Mouse (Mus musculus) MEL (cell line): ENCODE data around the gene Vgll1. TPM values are rescaled to one million over a fixed set of nuclear protein-coding genes. Genes with fewer than 3 reads are reported as not detected.

Experiments
- DNase-seq: peaks from one replicate; pipeline ENCODE4 v3.0.0; 2011; ENCODE audit warnings: low read depth, low spot score
- H3K27ac ChIP-seq: 2 replicates; pipeline ENCODE4 v1.5.1; 2012; ENCODE audit warnings: low read depth, mild to moderate bottlenecking, control low read depth, low read length, moderate library complexity; ENCODE audit not compliant: control insufficient read depth
- H3K27me3 ChIP-seq, 2 experiments: fragments of 150-350 bp in 1 of 2; sonication (generic) in 1 of 2; 2 replicates each; pipeline ENCODE4 v1.6.1; 2012; ENCODE audit warnings: low read length in 2 of 2, mild to moderate bottlenecking in 2 of 2, improper control_type of control experiment in 1 of 2, moderate library complexity in 1 of 2; ENCODE audit not compliant: insufficient read depth in 2 of 2, control insufficient read depth in 1 of 2
- H3K36me3 ChIP-seq, 2 experiments: 2 replicates each; pipeline ENCODE4 v1.6.1; 2012 to 2014; ENCODE audit warnings: low read length in 2 of 2, improper control_type of control experiment in 1 of 2, inconsistent platforms in 1 of 2, mild to moderate bottlenecking in 1 of 2; ENCODE audit not compliant: insufficient read depth in 2 of 2, control insufficient read depth in 1 of 2
- H3K4me1 ChIP-seq, 2 experiments: fragments of 150-350 bp in 1 of 2; sonication (generic) in 1 of 2; 2 replicates each; pipeline ENCODE4 v1.6.1; 2012; ENCODE audit warnings: low read length in 2 of 2, improper control_type of control experiment in 1 of 2, mild to moderate bottlenecking in 1 of 2; ENCODE audit not compliant: insufficient read depth in 2 of 2, control insufficient read depth in 1 of 2
- H3K4me3 ChIP-seq, 2 experiments: fragments of 150-350 bp in 1 of 2; sonication (generic) in 1 of 2; 2 replicates each; pipeline ENCODE4 v1.5.1; 2012; ENCODE audit warnings: low read depth in 2 of 2, low read length in 2 of 2, mild to moderate bottlenecking in 2 of 2, moderate library complexity in 2 of 2, control low read depth in 1 of 2, improper control_type of control experiment in 1 of 2; ENCODE audit not compliant: control insufficient read depth in 1 of 2, insufficient read depth in 1 of 2
- H3K79me2 ChIP-seq: 2 replicates; pipeline ENCODE4 v1.6.1; 2012; ENCODE audit warnings: mild to moderate bottlenecking, low read length, moderate library complexity; ENCODE audit not compliant: control insufficient read depth, poor library complexity, insufficient read depth
- H3K9ac ChIP-seq: 2 replicates; pipeline ENCODE4 v1.6.1; 2012; ENCODE audit warnings: low read depth, mild to moderate bottlenecking, control low read depth, low read length, moderate library complexity; ENCODE audit not compliant: control insufficient read depth, poor library complexity, severe bottlenecking
- H3K9me3 ChIP-seq: fragments of 150-350 bp; sonication (generic); replicated peaks from 2 replicates; pipeline ENCODE4 v1.6.1; 2012; ENCODE audit warnings: mild to moderate bottlenecking, low read length, improper control_type of control experiment, moderate library complexity; ENCODE audit not compliant: insufficient read depth
- BHLHE40 ChIP-seq: IDR thresholded peaks from 2 replicates; pipeline ENCODE4 v1.6.1; 2012; ENCODE audit warnings: low read depth, mild to moderate bottlenecking, inconsistent platforms, low read length, improper control_type of control experiment, borderline replicate concordance
- CHD1 ChIP-seq: IDR thresholded peaks from 2 replicates; pipeline ENCODE4 v1.6.1; 2012; ENCODE audit warnings: low read depth, mild to moderate bottlenecking, inconsistent platforms, low read length, improper control_type of control experiment
- CHD2 ChIP-seq: IDR thresholded peaks from 2 replicates; pipeline ENCODE4 v1.6.1; 2011; ENCODE audit warnings: low read length, improper control_type of control experiment
- CTCF ChIP-seq, 3 experiments: IDR thresholded peaks in 2 of 3; conservative IDR thresholded peaks in 1 of 3; 2 replicates each; pipeline ENCODE4 v1.5.1; 2011 to 2012; ENCODE audit warnings: low read length in 3 of 3, low read depth in 2 of 3, mild to moderate bottlenecking in 2 of 3, improper control_type of control experiment in 1 of 3, inconsistent platforms in 1 of 3, mixed read lengths in 1 of 3, moderate library complexity in 1 of 3; ENCODE audit not compliant: control insufficient read depth in 1 of 3, insufficient read depth in 1 of 3, poor library complexity in 1 of 3, severe bottlenecking in 1 of 3
- E2F4 ChIP-seq: IDR thresholded peaks from 2 replicates; pipeline ENCODE4 v1.6.1; 2011; ENCODE audit warnings: low read depth, low read length, improper control_type of control experiment, borderline replicate concordance
- ELF1 ChIP-seq: IDR thresholded peaks from 2 replicates; pipeline ENCODE4 v1.6.1; 2014; ENCODE audit warnings: low read depth, mild to moderate bottlenecking, inconsistent platforms, low read length, improper control_type of control experiment, moderate library complexity
- EP300 ChIP-seq, 2 experiments: IDR thresholded peaks; 2 replicates each; pipeline ENCODE4 v1.6.1; 2011; ENCODE audit warnings: improper control_type of control experiment in 2 of 2, low read length in 2 of 2, low read depth in 1 of 2, mild to moderate bottlenecking in 1 of 2
- ETS1 ChIP-seq: IDR thresholded peaks from 2 replicates; pipeline ENCODE4 v1.6.1; 2012; ENCODE audit warnings: low read depth, mild to moderate bottlenecking, inconsistent platforms, low read length, improper control_type of control experiment, moderate library complexity
- HCFC1 ChIP-seq: IDR thresholded peaks from 2 replicates; pipeline ENCODE4 v1.6.1; 2012; ENCODE audit warnings: low read depth, mild to moderate bottlenecking, inconsistent platforms, low read length, improper control_type of control experiment, moderate library complexity
- JUND ChIP-seq: IDR thresholded peaks from 2 replicates; pipeline ENCODE4 v1.6.1; 2011; ENCODE audit warnings: low read depth, mild to moderate bottlenecking, improper control_type of control experiment, low read length
- KAT2A ChIP-seq: conservative IDR thresholded peaks from 2 replicates; pipeline ENCODE4 v1.6.1; 2012; ENCODE audit warnings: low read depth, low read length, improper control_type of control experiment, inconsistent platforms
- MAFK ChIP-seq: IDR thresholded peaks from 2 replicates; pipeline ENCODE4 v1.6.1; 2011; ENCODE audit warnings: low read depth, mild to moderate bottlenecking, low read length, improper control_type of control experiment, borderline replicate concordance
- MAZ ChIP-seq: IDR thresholded peaks from 2 replicates; pipeline ENCODE4 v1.6.1; 2012; ENCODE audit warnings: low read depth, mild to moderate bottlenecking, inconsistent platforms, low read length, improper control_type of control experiment
- MEF2A ChIP-seq: IDR thresholded peaks from 2 replicates; pipeline ENCODE4 v1.6.1; 2014; ENCODE audit warnings: low read depth, mild to moderate bottlenecking, inconsistent platforms, low read length, improper control_type of control experiment; ENCODE audit not compliant: poor library complexity, insufficient replicate concordance, severe bottlenecking; ENCODE audit errors: extremely low read depth
- MXI1 ChIP-seq: IDR thresholded peaks from 2 replicates; pipeline ENCODE4 v1.6.1; 2011; ENCODE audit warnings: mild to moderate bottlenecking, low read depth, low read length, improper control_type of control experiment
- MYB ChIP-seq: IDR thresholded peaks from 2 replicates; pipeline ENCODE4 v1.6.1; 2011; ENCODE audit warnings: mild to moderate bottlenecking, low read depth, low read length, improper control_type of control experiment
- MYC ChIP-seq: IDR thresholded peaks from 2 replicates; pipeline ENCODE4 v1.6.1; 2011; ENCODE audit warnings: low read depth, mild to moderate bottlenecking, low read length, improper control_type of control experiment, moderate library complexity
- POLR2A ChIP-seq, 2 experiments: IDR thresholded peaks; 2 replicates each; pipeline ENCODE4 v1.6.1; 2011 to 2012; ENCODE audit warnings: low read length in 2 of 2, mild to moderate bottlenecking in 2 of 2, control low read depth in 1 of 2, improper control_type of control experiment in 1 of 2, low read depth in 1 of 2, moderate library complexity in 1 of 2; ENCODE audit not compliant: control insufficient read depth in 1 of 2, insufficient read depth in 1 of 2, poor library complexity in 1 of 2
- POLR2AphosphoS2 ChIP-seq: IDR thresholded peaks from 2 replicates; pipeline ENCODE4 v1.6.1; 2011; ENCODE audit warnings: low read length, improper control_type of control experiment
- POLR2AphosphoS5 ChIP-seq: IDR thresholded peaks from 2 replicates; pipeline ENCODE4 v1.6.1; 2012; ENCODE audit warnings: low read depth, borderline replicate concordance, mild to moderate bottlenecking, inconsistent platforms, low read length, moderate library complexity, mixed read lengths
- RAD21 ChIP-seq: IDR thresholded peaks from 2 replicates; pipeline ENCODE4 v1.6.1; 2011; ENCODE audit warnings: mild to moderate bottlenecking, low read depth, low read length, improper control_type of control experiment
- RCOR1 ChIP-seq: IDR thresholded peaks from 2 replicates; pipeline ENCODE4 v1.6.1; 2012; ENCODE audit warnings: low read depth, mild to moderate bottlenecking, inconsistent platforms, low read length, improper control_type of control experiment
- SIN3A ChIP-seq: IDR thresholded peaks from 2 replicates; pipeline ENCODE4 v1.6.1; 2012; ENCODE audit warnings: low read length, improper control_type of control experiment, inconsistent platforms
- UBTF ChIP-seq: IDR thresholded peaks from 2 replicates; pipeline ENCODE4 v1.6.1; 2012; ENCODE audit warnings: low read depth, mild to moderate bottlenecking, inconsistent platforms, low read length, improper control_type of control experiment, moderate library complexity, borderline replicate concordance; ENCODE audit not compliant: insufficient read depth
- USF1 ChIP-seq: IDR thresholded peaks from 2 replicates; pipeline ENCODE4 v1.6.1; 2014; ENCODE audit warnings: low read depth, mild to moderate bottlenecking, inconsistent platforms, low read length, improper control_type of control experiment, moderate library complexity
- ZKSCAN1 ChIP-seq: IDR thresholded peaks from 2 replicates; pipeline ENCODE4 v1.6.1; 2012; ENCODE audit warnings: low read depth, mild to moderate bottlenecking, inconsistent platforms, low read length, improper control_type of control experiment, moderate library complexity
- ZMIZ1 ChIP-seq: IDR thresholded peaks from 2 replicates; pipeline ENCODE4 v1.6.1; 2012; ENCODE audit warnings: low read depth, mild to moderate bottlenecking, inconsistent platforms, low read length, improper control_type of control experiment, moderate library complexity
- ZNF384 ChIP-seq: IDR thresholded peaks from 2 replicates; pipeline ENCODE4 v1.6.1; 2012; ENCODE audit warnings: low read depth, mild to moderate bottlenecking, inconsistent platforms, low read length, improper control_type of control experiment
- polyA plus RNA-seq, 2 experiments: library from polyadenylated mRNA; stranded (reverse) in 1 of 2; unstranded in 1 of 2; fragments of >175 nt in 1 of 2; fragments of >200 nt in 1 of 2; gene quantifications; 2 replicates each; pipeline versions ENCODE4 v1.2.1 to v1.2.4; 2012; ENCODE audit warnings: low replicate concordance in 2 of 2, low read depth in 1 of 2; ENCODE audit not compliant: insufficient read length in 2 of 2, insufficient read depth in 1 of 2, missing spikeins in 1 of 2
- total RNA-seq: library from RNA; depleted of rRNA; stranded (reverse); fragments of 300-350 nt; gene quantifications from 2 replicates; pipeline ENCODE4 v1.2.3, GENCODE M21; 2012

The Vgll1 gene
- total and polyA plus RNA-seq, 3 experiments: not detected

DNA sequence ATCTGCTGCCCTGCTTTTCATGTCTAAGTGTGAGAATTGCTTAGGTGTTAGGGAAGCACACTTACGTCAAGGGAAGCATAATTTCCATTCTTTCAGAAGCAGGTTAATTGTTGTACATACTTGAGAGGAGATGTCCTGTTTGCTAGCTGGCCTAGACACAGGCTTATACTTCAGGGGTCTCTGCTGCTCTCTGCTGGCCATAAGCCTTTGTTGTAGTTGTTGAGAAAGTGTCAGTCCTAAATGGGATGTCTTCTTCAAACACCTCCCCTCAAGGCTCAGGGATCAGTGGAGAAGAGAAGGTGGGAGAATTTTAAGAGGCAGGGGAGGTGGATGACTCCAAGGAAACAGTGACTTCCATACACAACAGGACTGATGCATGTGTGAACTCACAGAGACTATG is 32.9 kb downstream of the Vgll1 start:
- Histone ChIP-seq H3K9me3 (no peaks in the 10 kb centered on the region), H3K4me1 (no peaks in the 10 kb centered on the region), H3K4me3 (no peak overlapping the region), H3K27ac (no peak overlapping the region), H3K9ac (no peak overlapping the region), H3K79me2 (no peaks in the 10 kb centered on the region), H3K36me3 (no peaks in the 10 kb centered on the region), H3K27me3 (no peaks in the 10 kb centered on the region)
- TF ChIP-seq ETS1 (no peak), MAZ (no peak), POLR2AphosphoS5 (no peak), SIN3A (no peak), ZKSCAN1 (no peak), CHD2 (no peak), POLR2AphosphoS2 (no peak), MYC (no peak), E2F4 (no peak), MAFK (no peak)
- no peak for DNase-seq

DNA sequence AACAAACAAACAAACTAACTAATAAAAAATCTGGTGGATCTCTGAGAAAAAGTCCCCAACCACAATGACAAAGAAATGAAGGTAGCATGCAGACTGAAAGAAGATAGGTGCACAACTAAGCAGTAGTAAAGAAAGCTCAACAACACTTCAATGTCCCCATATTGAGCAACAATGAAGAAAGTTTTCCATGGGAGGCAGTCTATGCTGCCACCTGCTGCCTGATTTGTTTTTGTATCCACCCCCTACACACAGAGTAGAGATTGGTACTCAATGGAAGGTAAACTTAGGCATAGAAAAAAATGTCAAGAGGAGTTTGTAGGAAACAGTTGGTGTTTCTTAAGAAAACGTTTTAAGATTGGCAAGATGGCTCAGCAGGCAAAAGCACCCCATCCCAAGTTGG is 42.7 kb downstream of the Vgll1 start:
- H3K9ac ChIP-seq: no peak overlapping the region
- no peaks in the 10 kb centered on the region for H3K27me3 ChIP-seq
- no peaks in the 10 kb centered on the region for H3K36me3 ChIP-seq
- H3K27ac ChIP-seq: no peak overlapping the region
- H3K4me1 ChIP-seq: no peaks in the 10 kb centered on the region
- no peak overlapping the region for H3K4me3 ChIP-seq
- H3K9me3 ChIP-seq: no peaks in the 10 kb centered on the region
- DNase-seq: no peak
- no peaks in the 10 kb centered on the region for H3K79me2 ChIP-seq
- TF ChIP-seq RAD21 (peak; percentile 12), USF1 (no peak)

DNA sequence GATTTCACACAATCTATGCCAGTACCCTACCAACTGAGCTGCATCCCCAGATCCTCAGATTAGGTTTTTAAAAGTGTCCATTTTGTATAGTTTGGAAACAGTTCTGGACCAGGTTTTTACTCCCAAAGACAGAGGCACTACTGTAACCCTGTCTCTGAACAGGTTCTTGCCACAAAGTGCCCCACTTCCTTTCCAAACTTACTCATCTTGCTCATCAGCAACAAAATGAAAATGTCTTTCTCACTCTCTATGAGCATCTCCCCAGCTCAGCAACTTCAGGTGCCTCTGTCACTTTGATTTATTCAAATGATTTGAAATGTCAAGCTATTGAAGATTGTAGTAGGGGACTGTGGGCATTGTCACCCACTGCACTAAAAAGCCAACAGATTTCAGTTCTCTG is 49.7 kb downstream of the Vgll1 start:
- H3K4me1 ChIP-seq: no peaks in the 10 kb centered on the region
- no peak overlapping the region for H3K9ac ChIP-seq
- H3K27ac ChIP-seq: no peak overlapping the region
- DNase-seq: no peak
- H3K27me3 ChIP-seq: no peaks in the 10 kb centered on the region; a peak in 1 of 4 replicates
- H3K9me3 ChIP-seq: no peaks in the 10 kb centered on the region
- H3K79me2 ChIP-seq: no peaks in the 10 kb centered on the region
- H3K4me3 ChIP-seq: no peak overlapping the region
- no peaks in the 10 kb centered on the region for H3K36me3 ChIP-seq
- TF ChIP-seq ZMIZ1: no peak
- no peak for TF ChIP-seq BHLHE40
- no peak for TF ChIP-seq RCOR1
- TF ChIP-seq E2F4: no peak
- TF ChIP-seq ELF1: no peak
- no peak for TF ChIP-seq KAT2A
- TF ChIP-seq MYB: no peak
- no peak for TF ChIP-seq EP300 (IDR thresholded peaks at IDR 0.05; ENCODE audit: low read depth in 1 of 2, low read length in 2 of 2)
- TF ChIP-seq JUND: no peak
- no peak for TF ChIP-seq POLR2A (IDR thresholded peaks at IDR 0.05; ENCODE audit: control insufficient read depth in 1 of 2, insufficient read depth in 1 of 2, low read depth in 1 of 2, low read length in 2 of 2, poor library complexity in 1 of 2)
- TF ChIP-seq ZNF384: no peak
- TF ChIP-seq UBTF: no peak
- TF ChIP-seq USF1: no peak
- TF ChIP-seq MXI1: no peak
- TF ChIP-seq MEF2A: no peak
- no peak for TF ChIP-seq CHD2
- no peak for TF ChIP-seq CTCF (IDR thresholded peaks at IDR 0.05 in 2 of 3, conservative IDR thresholded peaks at IDR 0.05 in 1 of 3; ENCODE audit: control insufficient read depth in 1 of 3, insufficient read depth in 1 of 3, low read depth in 2 of 3, low read length in 3 of 3, poor library complexity in 1 of 3, severe bottlenecking in 1 of 3)
- no peak for TF ChIP-seq HCFC1
- TF ChIP-seq CHD1: no peak
